Mouse (Mus musculus) C2C12 (cell line): ENCODE measurements around the gene 1700042G07Rik. TPM values are rescaled to one million over a fixed set of nuclear protein-coding genes. Genes with fewer than 3 reads are reported as not detected.

Experiments used
- H3K27me3 ChIP-seq: one replicate; pipeline ENCODE4 v1.6.1; 2011; ENCODE audit not compliant: control insufficient read depth, insufficient read depth, insufficient read length
- H3K36me3 ChIP-seq: one replicate; pipeline ENCODE4 v1.6.1; 2011; ENCODE audit not compliant: control insufficient read depth, insufficient read depth
- H3K4me3 ChIP-seq: one replicate; pipeline ENCODE4 v1.5.1; 2011; ENCODE audit warnings: mild to moderate bottlenecking, control low read depth; ENCODE audit not compliant: poor library complexity, insufficient read depth, severe bottlenecking
- H3K79me2 ChIP-seq: one replicate; pipeline ENCODE4 v1.6.1; 2011; ENCODE audit not compliant: control insufficient read depth, insufficient read depth
- H3K79me3 ChIP-seq: one replicate; pipeline ENCODE4 v1.6.1; 2011; ENCODE audit warnings: low read depth, control low read depth
- H3ac ChIP-seq: one replicate; pipeline ENCODE3; 2011; ENCODE audit warnings: low read depth; ENCODE audit not compliant: control insufficient read depth, insufficient read length
- CEBPB ChIP-seq: IDR thresholded peaks from one replicate; pipeline ENCODE4 v1.6.1; 2011; ENCODE audit warnings: low read depth, mild to moderate bottlenecking, control low read depth, moderate library complexity
- CTCF ChIP-seq: IDR thresholded peaks from one replicate; pipeline ENCODE4 v1.5.1; 2011; ENCODE audit not compliant: control insufficient read depth, insufficient read depth, insufficient read length
- FOSL1 ChIP-seq: IDR thresholded peaks from one replicate; pipeline ENCODE4 v1.8.0; 2011; ENCODE audit warnings: mild to moderate bottlenecking, low read length; ENCODE audit not compliant: poor library complexity, insufficient read depth, severe bottlenecking
- MAX ChIP-seq: IDR thresholded peaks from one replicate; pipeline ENCODE4 v1.6.1; 2011; ENCODE audit warnings: mild to moderate bottlenecking, control low read depth
- MYOD1 ChIP-seq: IDR thresholded peaks from one replicate; pipeline ENCODE4 v1.6.1; 2011; ENCODE audit warnings: low read depth; ENCODE audit not compliant: control insufficient read depth, insufficient read length
- MYOG ChIP-seq: IDR thresholded peaks from one replicate; pipeline ENCODE4 v1.6.1; 2011; ENCODE audit not compliant: control insufficient read depth, insufficient read length; ENCODE audit errors: extremely low read depth
- USF1 ChIP-seq: IDR thresholded peaks from one replicate; pipeline ENCODE4 v1.6.1; 2011; ENCODE audit warnings: low read depth, mild to moderate bottlenecking, control low read depth, moderate library complexity
- long read RNA-seq, 2 experiments: library from polyadenylated mRNA; unstranded; transcript quantifications; one replicate each; pipeline ENCODE4 v2.0.0; 2019 to 2020
- polyA plus RNA-seq: library from polyadenylated mRNA; unstranded; fragments of >200 nt; fragmentation: generic; extraction: Trizol; gene quantifications from one replicate; pipeline ENCODE4 v1.2.1, GENCODE M21; 2012; ENCODE audit warnings: missing spikeins

The 1700042G07Rik gene
- not detected for polyA plus RNA-seq
- long read RNA-seq, experiment 1: 0 reads
- long read RNA-seq, experiment 2: 0 reads

- Histone ChIP-seq H3K79me2 (no peaks in the 10 kb centered on the region), H3K79me3 (no peaks in the 10 kb centered on the region), H3K36me3 (no peaks in the 10 kb centered on the region), H3K4me3 (no peak within 1 kb of the TSS), H3K27me3 (no peaks in the 10 kb centered on the region), H3ac (no peak within 1 kb of the TSS)
- TF ChIP-seq CEBPB (no peak), USF1 (no peak), CTCF (no peak), MYOG (no peak), MYOD1 (no peak), MAX (no peak), FOSL1 (no peak)
Measured at GRCm38 (mm10) chr4:116173072-116173471, at the start of gene 1700042G07Rik, which contains the start of gene Gm49337. 1700042G07Rik (plus strand) TSS chr4:116173372. Gm49337 (plus strand) TSS chr4:116173384.

GRCm38 (mm10) chr4:116123602-116124519 is 49.3 kb upstream of the 1700042G07Rik start, which contains the start of the genes Rad54l and Pomgnt1:
Rad54l (minus strand) TSS chr4:116123690.
Pomgnt1 (plus strand) TSS chr4:116123840.
- peak within 1 kb of the TSS; percentile 66 for H3ac ChIP-seq
- H3K36me3 ChIP-seq: peaks cover under 1% of the 10 kb centered on the region
- H3K4me3 ChIP-seq: peak within 1 kb of the TSS; percentile 54
- H3K79me2 ChIP-seq: peaks cover 27% of the 10 kb centered on the region
- no peaks in the 10 kb centered on the region for H3K27me3 ChIP-seq
- TF ChIP-seq MAX (peak; percentile 75), CEBPB (no peak)
- peaks cover 5% of the 10 kb centered on the region for H3K79me3 ChIP-seq

- H3K27me3 ChIP-seq: no peaks in the 10 kb centered on the region
- no peak overlapping the region for H3K4me3 ChIP-seq
- H3K36me3 ChIP-seq: no peaks in the 10 kb centered on the region
- H3ac ChIP-seq: no peak overlapping the region
- peaks cover 5% of the 10 kb centered on the region for H3K79me3 ChIP-seq
- TF ChIP-seq MAX (no peak), CEBPB (no peak), USF1 (no peak), MYOG (no peak), MYOD1 (no peak), FOSL1 (no peak), CTCF (no peak)
- peaks cover 21% of the 10 kb centered on the region for H3K79me2 ChIP-seq
Measured at GRCm38 (mm10) chr4:116125803-116126386, 47.3 kb upstream of the 1700042G07Rik start.

- Histone ChIP-seq H3K79me2 (peaks cover 3% of the 10 kb centered on the region), H3ac (no peak overlapping the region), H3K36me3 (no peaks in the 10 kb centered on the region), H3K79me3 (no peaks in the 10 kb centered on the region), H3K4me3 (no peak overlapping the region), H3K27me3 (no peaks in the 10 kb centered on the region)
- TF ChIP-seq FOSL1 (no peak), MAX (no peak), USF1 (no peak), CTCF (no peak), CEBPB (no peak), MYOG (no peak), MYOD1 (no peak)
Measured at GRCm38 (mm10) chr4:116127956-116128355, 45.2 kb upstream of the 1700042G07Rik start.

- TF ChIP-seq FOSL1: no peak
- TF ChIP-seq CEBPB: no peak
- no peak for TF ChIP-seq MYOD1
- TF ChIP-seq USF1: no peak
- TF ChIP-seq MYOG: no peak
- peaks cover 3% of the 10 kb centered on the region for H3K36me3 ChIP-seq
- H3K79me2 ChIP-seq: no peaks in the 10 kb centered on the region
- H3ac ChIP-seq: no peak overlapping the region
- no peaks in the 10 kb centered on the region for H3K79me3 ChIP-seq
- no peak overlapping the region for H3K4me3 ChIP-seq
- H3K27me3 ChIP-seq: no peaks in the 10 kb centered on the region
Measured at GRCm38 (mm10) chr4:116133126-116133525, 40.0 kb upstream of the 1700042G07Rik start.
